Mouse (Mus musculus): Measurements from ENCODE around the gene Cntfr. TPM values are rescaled to one million over a fixed set of nuclear protein-coding genes. Genes with fewer than 3 reads are reported as not detected.

The Cntfr gene
- not detected for polyA plus RNA-seq (2014; fragmentation: Illumina TruSeq; extraction: RNeasy Lipid Tissue Mini Kit (QIAGEN cat#74804); ENCODE audit: low read depth, low replicate concordance)

GRCm38 (mm10) chr4:41696930-41697841 is at the start of gene Cntfr:
TSS of gene Cntfr (minus strand) at chr4:41697089.

GRCm38 (mm10) chr4:41731052-41731765 is 34.3 kb upstream of the Cntfr start, which contains the start of gene Arid3c:
TSS of gene Arid3c (minus strand) at chr4:41731142.

GRCm38 (mm10) chr4:41722918-41723351 is 26.0 kb upstream of the Cntfr start, which contains the start of gene Dctn3:
TSS of gene Dctn3 (minus strand) at chr4:41723170.

GRCm38 (mm10) chr4:41713197-41714067 is 16.5 kb upstream of the Cntfr start, which contains the start of gene Rpp25l:
TSS of gene Rpp25l (minus strand) at chr4:41713534.

GRCm38 (mm10) chr4:41699783-41700182 is 2.9 kb upstream of the Cntfr start, which contains the start of gene Il11ra1:
TSS of gene Il11ra1 (plus strand) at chr4:41699989.

GRCm38 (mm10) chr4:41639913-41640507 is 56.9 kb downstream of the Cntfr start, which contains the start of gene Enho:
TSS of gene Enho (minus strand) at chr4:41640324.

Other genes with a start within 250 kb of the Cntfr start
- 3.0 TPM for gene Kif24, start 232.2 kb downstream of the Cntfr start, polyA plus RNA-seq (2014; fragmentation: Illumina TruSeq; extraction: RNeasy Lipid Tissue Mini Kit (QIAGEN cat#74804); ENCODE audit: low read depth, low replicate concordance)
- gene Nudt2, start 231.9 kb downstream of the Cntfr start, polyA plus RNA-seq (2014; fragmentation: Illumina TruSeq; extraction: RNeasy Lipid Tissue Mini Kit (QIAGEN cat#74804); ENCODE audit: low read depth, low replicate concordance): 19.7 TPM
- gene AI464131, start 194.0 kb downstream of the Cntfr start, polyA plus RNA-seq (2014; fragmentation: Illumina TruSeq; extraction: RNeasy Lipid Tissue Mini Kit (QIAGEN cat#74804); ENCODE audit: low read depth, low replicate concordance): 4.4 TPM
- not detected for gene 1110017D15Rik, start 179.8 kb downstream of the Cntfr start, polyA plus RNA-seq (2014; fragmentation: Illumina TruSeq; extraction: RNeasy Lipid Tissue Mini Kit (QIAGEN cat#74804); ENCODE audit: low read depth, low replicate concordance)
- gene Fam219a, start 127.6 kb downstream of the Cntfr start, polyA plus RNA-seq (2014; fragmentation: Illumina TruSeq; extraction: RNeasy Lipid Tissue Mini Kit (QIAGEN cat#74804); ENCODE audit: low read depth, low replicate concordance): 1.6 TPM
- gene Dnaic1, start 127.3 kb downstream of the Cntfr start, polyA plus RNA-seq (2014; fragmentation: Illumina TruSeq; extraction: RNeasy Lipid Tissue Mini Kit (QIAGEN cat#74804); ENCODE audit: low read depth, low replicate concordance): not detected
- gene Enho, start 56.8 kb downstream of the Cntfr start, polyA plus RNA-seq (2014; fragmentation: Illumina TruSeq; extraction: RNeasy Lipid Tissue Mini Kit (QIAGEN cat#74804); ENCODE audit: low read depth, low replicate concordance): not detected
- 12.3 TPM for gene Il11ra1, start 2.9 kb upstream of the Cntfr start, polyA plus RNA-seq (2014; fragmentation: Illumina TruSeq; extraction: RNeasy Lipid Tissue Mini Kit (QIAGEN cat#74804); ENCODE audit: low read depth, low replicate concordance)
- gene Rpp25l, start 16.4 kb upstream of the Cntfr start, polyA plus RNA-seq (2014; fragmentation: Illumina TruSeq; extraction: RNeasy Lipid Tissue Mini Kit (QIAGEN cat#74804); ENCODE audit: low read depth, low replicate concordance): 0.57 TPM
- 38.7 TPM for gene Dctn3, start 26.1 kb upstream of the Cntfr start, polyA plus RNA-seq (2014; fragmentation: Illumina TruSeq; extraction: RNeasy Lipid Tissue Mini Kit (QIAGEN cat#74804); ENCODE audit: low read depth, low replicate concordance)
- not detected for gene Arid3c, start 34.1 kb upstream of the Cntfr start, polyA plus RNA-seq (2014; fragmentation: Illumina TruSeq; extraction: RNeasy Lipid Tissue Mini Kit (QIAGEN cat#74804); ENCODE audit: low read depth, low replicate concordance)
- 1.5 TPM for gene Galt, start 58.1 kb upstream of the Cntfr start, polyA plus RNA-seq (2014; fragmentation: Illumina TruSeq; extraction: RNeasy Lipid Tissue Mini Kit (QIAGEN cat#74804); ENCODE audit: low read depth, low replicate concordance)
- 46.4 TPM for gene Sigmar1, start 59.1 kb upstream of the Cntfr start, polyA plus RNA-seq (2014; fragmentation: Illumina TruSeq; extraction: RNeasy Lipid Tissue Mini Kit (QIAGEN cat#74804); ENCODE audit: low read depth, low replicate concordance)
- 7.8 TPM for gene Ccl27a, start 77.2 kb upstream of the Cntfr start, polyA plus RNA-seq (2014; fragmentation: Illumina TruSeq; extraction: RNeasy Lipid Tissue Mini Kit (QIAGEN cat#74804); ENCODE audit: low read depth, low replicate concordance)
- not detected for gene Gm21541, start 206.5 kb upstream of the Cntfr start, polyA plus RNA-seq (2014; fragmentation: Illumina TruSeq; extraction: RNeasy Lipid Tissue Mini Kit (QIAGEN cat#74804); ENCODE audit: low read depth, low replicate concordance)
- gene Gm20878, start 244.5 kb upstream of the Cntfr start, polyA plus RNA-seq (2014; fragmentation: Illumina TruSeq; extraction: RNeasy Lipid Tissue Mini Kit (QIAGEN cat#74804); ENCODE audit: low read depth, low replicate concordance): 2.0 TPM

Data from sigmoid colon, adult 10 weeks (tissue).